In genomic region chr3:116114249-116115188, GRCm38 (mm10) we compare ENCODE assay signal across 9 mouse cellular contexts. TPM values are rescaled to one million over a fixed set of nuclear protein-coding genes. Genes with fewer than 3 reads are reported as not detected.
A peak's percentile ranks its signal among the peaks of the same experiment; 100 is the strongest.
DNase-seq lines count a peak whose midpoint lies in the region; ATAC-seq and TF ChIP-seq lines count a peak whose summit lies in the region.
"Had no signal": no experiment of that assay in that cellular context is flagged by ENCODE, and none has a peak within 500 bp of the region (broad histone marks: within the 10 kb centered on the region; RNA-seq: fewer than 3 reads in every experiment).

No protein-coding gene starts in this region.

- H3K9ac ChIP-seq in hindbrain, embryonic 16.5 days (ENCODE audit: low read depth, low read length), result no peak overlapping the region

- DNase-seq in kidney, adult 2 months, result peak; percentile 65
- no peak for DNase-seq in kidney, adult 18-20 months
- DNase-seq in brain, adult 2 months (ENCODE audit: low read depth, low spot score), result peak; percentile 52
- DNase-seq in gastrocnemius, postnatal 14 days, result peak; percentile 49
- peak; percentile 52 for DNase-seq in lung, postnatal 25 days (ENCODE audit: low spot score)
- DNase-seq in natural killer cell, adult 2 months (ENCODE audit: low spot score in 2 of 2), result no peak
- DNase-seq in layer of hippocampus, adult 8-10 months (ENCODE audit: low spot score in 2 of 2), result no peak

- TF ChIP-seq POLR2A in kidney, adult 2 months (IDR thresholded peaks at IDR 0.05; ENCODE audit: low read depth, low read length), result no peak

- H3K36me3 ChIP-seq in kidney, adult 2 months (ENCODE audit: control insufficient read depth, insufficient read depth, low read length), result no peaks in the 10 kb centered on the region
- no peaks in the 10 kb centered on the region for H3K36me3 ChIP-seq in hindbrain, embryonic 16.5 days (ENCODE audit: control insufficient read depth, insufficient read depth, low read length)

- WGBS in kidney, adult 2 months, result 69% methylated on average over 12 of the region's 12 CpGs
- 53% methylated on average over 12 of the region's 12 CpGs for WGBS in hindbrain, embryonic 16.5 days

- ATAC-seq in hindbrain, embryonic 16.5 days, result peak; percentile 76

- no peaks in the 10 kb centered on the region for H3K4me1 ChIP-seq in kidney, adult 2 months (ENCODE audit: control insufficient read depth, insufficient read depth, low read length)
- H3K4me1 ChIP-seq in hindbrain, embryonic 16.5 days (ENCODE audit: control insufficient read depth, insufficient read depth, low read depth, low read length), result no peaks in the 10 kb centered on the region; the same call in 1 of the 2 replicates

- no peaks in the 10 kb centered on the region for H3K9me3 ChIP-seq in hindbrain, embryonic 16.5 days (ENCODE audit: control insufficient read depth, low read length)

- intact Hi-C loops in gastrocnemius, postnatal 14 days (cut with DNase I; ENCODE audit: low total_unique reads), result no loop called here

- no peak for TF ChIP-seq CTCF in kidney, adult 2 months (conservative IDR thresholded peaks at IDR 0.05; ENCODE audit: insufficient read depth, insufficient read length, low read depth, low read length)

- no peak overlapping the region for H3K27ac ChIP-seq in kidney, adult 2 months (ENCODE audit: insufficient read depth, low read depth, low read length)
- H3K27ac ChIP-seq in hindbrain, embryonic 16.5 days (ENCODE audit: low read depth, low read length), result 0 out of 2 replicates have a peak overlapping the region, but pooled peaks have one; percentile 27

- H3K4me2 ChIP-seq in hindbrain, embryonic 16.5 days (ENCODE audit: low read length), result peak overlapping the region; percentile 20

- no peak overlapping the region for H3K4me3 ChIP-seq in kidney, adult 2 months (ENCODE audit: insufficient read depth, low read depth, low read length)
- no peak overlapping the region for H3K4me3 ChIP-seq in hindbrain, embryonic 16.5 days (ENCODE audit: low read length)
- H3K4me3 ChIP-seq: erythroblast, embryonic 14.5 days had no signal

- no peaks in the 10 kb centered on the region for H3K27me3 ChIP-seq in kidney, adult 2 months (replicated peaks; ENCODE audit: control insufficient read depth, insufficient read depth, low read length)
- no peaks in the 10 kb centered on the region for H3K27me3 ChIP-seq in hindbrain, embryonic 16.5 days (replicated peaks; ENCODE audit: control insufficient read depth, insufficient read depth, low read length)

RNA-seq across cellular contexts. Expression of gene Vcam1, which starts 15.0 kb away (rescaled TPM):
- polyA plus RNA-seq in kidney, adult 2 months (2012; rRNA removed), result 4.2 and 7.5 TPM in 2 replicates
- 1 to 10 TPM; 5.3 to 6.3 TPM for total RNA-seq in gastrocnemius, postnatal 14 days (2021)
- 38.7 and 42.0 TPM in 2 replicates for polyA plus RNA-seq in hindbrain, embryonic 16.5 days (2015; fragmentation: Nextera tagmentation; extraction: Ambion mirVana)
- 10 to 100 TPM; 21.2 to 29.7 (median 23.9) TPM for total RNA-seq in layer of hippocampus, adult 8-10 months (2022)

Comparison
In these comparisons a context has a peak if more than half of its experiments do, and no peak if none do; other contexts are left out.
1. DNase-seq: peak in kidney, adult 2 months (single experiment), brain, adult 2 months (single experiment), gastrocnemius, postnatal 14 days (single experiment) and lung, postnatal 25 days (single experiment); none in kidney, adult 18-20 months (single experiment), natural killer cell, adult 2 months (0 of 2) and layer of hippocampus, adult 8-10 months (0 of 2).